Mouse (Mus musculus) ES-Bruce4 (cell line): ENCODE measurements around the gene Rora.

Experiments
- CTCF ChIP-seq: IDR thresholded peaks from one replicate; pipeline ENCODE4 v1.8.1; 2011; ENCODE audit warnings: low read depth, low read length
- EP300 ChIP-seq: IDR thresholded peaks from 2 replicates; pipeline ENCODE4 v1.6.1; 2011; ENCODE audit warnings: low read depth, low read length; ENCODE audit not compliant: insufficient read depth
- POLR2A ChIP-seq: IDR thresholded peaks from one replicate; pipeline ENCODE4 v1.8.1; 2011; ENCODE audit warnings: low read length; ENCODE audit not compliant: insufficient read depth

DNA sequence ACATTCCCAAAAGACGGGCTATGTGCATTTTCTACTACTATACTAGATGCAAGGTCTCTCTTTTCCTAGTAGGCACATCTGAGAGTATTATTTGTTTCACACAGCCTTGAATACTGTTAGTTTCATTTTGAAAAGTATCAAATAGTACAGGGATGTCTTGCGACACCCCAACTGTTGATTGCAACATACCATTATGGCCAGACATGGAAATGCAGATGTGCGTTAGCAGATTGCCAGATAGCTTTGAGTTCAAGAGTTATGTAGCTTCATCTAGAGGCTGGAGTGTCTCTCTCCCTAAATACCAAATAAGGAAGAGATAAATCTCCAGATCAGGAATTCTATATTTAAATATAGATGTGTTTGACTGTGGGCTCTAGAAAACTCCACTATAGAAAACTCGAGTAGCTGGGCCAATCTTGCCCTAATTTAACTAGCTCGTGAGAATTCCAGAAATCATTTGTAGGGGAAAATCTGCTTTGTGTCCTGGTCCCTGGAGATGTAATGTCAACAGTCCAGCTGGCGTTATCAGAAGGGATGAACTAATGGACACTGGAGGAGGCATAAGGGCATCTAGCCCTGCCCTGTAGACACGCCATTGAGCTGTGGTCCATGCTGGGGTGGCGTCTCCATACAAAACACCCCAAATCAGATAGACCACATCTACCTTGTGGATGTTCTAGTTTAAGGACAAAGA, 390.5 kb downstream of the Rora start:
- TF ChIP-seq POLR2A (no peak), CTCF (no peak), EP300 (no peak)
